Mouse (Mus musculus) hindlimb bud, embryonic 11.5 days (tissue): Measurements from ENCODE around the gene Sirt3.

Source experiments
- DNase-seq: peaks from one replicate; pipeline ENCODE4 v3.0.0-alpha.2; 2012; ENCODE audit warnings: low read depth, low spot score; ENCODE audit errors: extremely low spot score

The Sirt3 gene

DNA sequence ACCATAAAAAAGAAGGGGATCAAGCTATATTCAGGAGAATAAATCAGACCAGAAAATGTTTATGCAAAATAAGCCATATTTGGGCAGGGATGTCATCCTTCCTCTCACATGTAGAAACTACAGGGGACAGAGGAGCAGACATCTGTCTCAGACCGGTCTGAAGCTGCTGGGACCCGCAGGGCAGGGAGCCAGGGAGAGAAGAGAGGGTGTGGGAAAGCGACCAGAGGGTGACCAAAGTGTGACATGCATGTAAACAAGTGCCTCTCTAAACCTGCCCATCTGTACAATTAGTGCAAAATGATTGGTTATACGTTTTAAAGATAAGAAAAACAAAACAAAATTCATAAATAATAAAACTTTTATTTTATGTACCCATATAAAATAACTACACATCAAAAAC, 61.9 kb downstream of the Sirt3 start:
- no peak for DNase-seq
